Mouse (Mus musculus) ES-E14 (cell line): ENCODE data around the gene P3h4. TPM values are rescaled to one million over a fixed set of nuclear protein-coding genes. Genes with fewer than 3 reads are reported as not detected.

Experiments
- DNase-seq: peaks from one replicate; pipeline ENCODE4 v3.0.0-alpha.2; 2013; ENCODE audit warnings: low read depth, low spot score
- H3K27ac ChIP-seq: 2 replicates; pipeline ENCODE4 v1.5.1; 2012; ENCODE audit warnings: low read depth, mild to moderate bottlenecking, low read length, moderate library complexity, mixed read lengths; ENCODE audit not compliant: poor library complexity, insufficient read depth, severe bottlenecking
- H3K36me3 ChIP-seq: 2 replicates; pipeline ENCODE4 v1.6.1; 2012; ENCODE audit warnings: mild to moderate bottlenecking, low read length, moderate library complexity, mixed read lengths; ENCODE audit not compliant: control insufficient read depth, poor library complexity, insufficient read depth, severe bottlenecking
- H3K4me1 ChIP-seq, 2 experiments: fragments of 150-350 bp in 1 of 2; sonication (generic) in 1 of 2; 2 replicates each; pipeline ENCODE4 v1.6.1; 2012; ENCODE audit warnings: low read length in 2 of 2, mild to moderate bottlenecking in 1 of 2, mixed read lengths in 1 of 2; ENCODE audit not compliant: control insufficient read depth in 2 of 2, insufficient read depth in 2 of 2, poor library complexity in 1 of 2
- H3K4me3 ChIP-seq, 2 experiments: fragments of 150-350 bp in 1 of 2; sonication (generic) in 1 of 2; 2 replicates each; pipeline ENCODE4 v1.5.1; 2012; ENCODE audit warnings: low read length in 2 of 2, low read depth in 1 of 2, mild to moderate bottlenecking in 1 of 2, mixed read lengths in 1 of 2; ENCODE audit not compliant: insufficient read depth in 1 of 2, poor library complexity in 1 of 2, severe bottlenecking in 1 of 2
- H3K9ac ChIP-seq: 2 replicates; pipeline ENCODE4 v1.6.1; 2012; ENCODE audit warnings: low read depth, mild to moderate bottlenecking, low read length, mixed read lengths; ENCODE audit not compliant: poor library complexity, insufficient read depth, severe bottlenecking
- H3K9me3 ChIP-seq: fragments of 150-350 bp; sonication (generic); 2 replicates; pipeline ENCODE4 v1.6.1; 2012; ENCODE audit warnings: low read depth, mild to moderate bottlenecking, low read length; ENCODE audit not compliant: control insufficient read depth, insufficient read depth
- CHD2 ChIP-seq: IDR thresholded peaks from 2 replicates; pipeline ENCODE4 v1.6.1; 2014; ENCODE audit warnings: mild to moderate bottlenecking, low read depth, low read length, inconsistent platforms
- HCFC1 ChIP-seq: IDR thresholded peaks from 2 replicates; pipeline ENCODE4 v1.6.1; 2012; ENCODE audit warnings: low read length, inconsistent platforms, borderline replicate concordance; ENCODE audit not compliant: insufficient read depth
- MAFK ChIP-seq: IDR thresholded peaks from 2 replicates; pipeline ENCODE4 v1.6.1; 2014; ENCODE audit warnings: mild to moderate bottlenecking, low read depth, low read length, inconsistent platforms; ENCODE audit not compliant: insufficient read depth
- ZC3H11A ChIP-seq: IDR thresholded peaks from 2 replicates; pipeline ENCODE4 v1.6.1; 2012; ENCODE audit warnings: low read depth, mild to moderate bottlenecking, inconsistent platforms, low read length, borderline replicate concordance
- ZNF384 ChIP-seq: IDR thresholded peaks from 2 replicates; pipeline ENCODE4 v1.6.1; 2012; ENCODE audit warnings: low read depth, low read length, inconsistent platforms
- in situ Hi-C, 2 experiments: fragments of 600-800 bp; cut with MboI; formaldehyde crosslinking; loops; one replicate each; pipeline ENCODE4 v1.15.1; 2025; ENCODE audit warnings: low sequenced_read_pairs in 2 of 2, inconsistent platforms in 1 of 2; ENCODE audit not compliant: unreplicated experiment in 2 of 2
- total RNA-seq: library from RNA; depleted of rRNA; stranded (reverse); fragments of 300-350 nt; gene quantifications from 2 replicates; pipeline ENCODE4 v1.2.3, GENCODE M21; 2012

Gene P3h4
- total RNA-seq, 1 experiment, result 39.0 TPM

- peak; percentile 97 for DNase-seq
- H3K9me3 ChIP-seq, result no peaks in the 10 kb centered on the region
- H3K4me1 ChIP-seq, result peaks cover 0 to 15% of the 10 kb centered on the region in 2 experiments; a peak in 1 of 4 replicates
- no peak overlapping the region for H3K27ac ChIP-seq
- TF ChIP-seq ZC3H11A (peak; percentile 57; the same call in 1 of the 2 replicates), HCFC1 (no peak), ZNF384 (no peak), CHD2 (no peak), MAFK (0 out of 2 replicates have a peak, but pooled peaks have one; percentile 27)
- H3K4me3 ChIP-seq, result no peak overlapping the region; a peak in 1 of 4 replicates
- in situ Hi-C loops, result no loop called here
- H3K9ac ChIP-seq, result no peak overlapping the region
- H3K36me3 ChIP-seq, result peaks cover 5% of the 10 kb centered on the region; the same call in 1 of the 2 replicates
These were observed 11.2 kb upstream of the P3h4 start for GRCm38 (mm10) chr11:100425851-100426250.

GRCm38 (mm10) chr11:100423836-100424235, 9.2 kb upstream of the P3h4 start:
- Histone ChIP-seq H3K4me3 (no peak overlapping the region), H3K27ac (no peak overlapping the region), H3K36me3 (peaks cover 5% of the 10 kb centered on the region; the same call in 1 of the 2 replicates), H3K9me3 (no peaks in the 10 kb centered on the region), H3K4me1 (peaks cover 0 to 18% of the 10 kb centered on the region in 2 experiments; a peak in 1 of 4 replicates), H3K9ac (no peak overlapping the region)
- TF ChIP-seq CHD2 (no peak), HCFC1 (no peak), MAFK (no peak), ZC3H11A (no peak), ZNF384 (no peak)
- no peak for DNase-seq
- in situ Hi-C loops, result no loop called here

DNA sequence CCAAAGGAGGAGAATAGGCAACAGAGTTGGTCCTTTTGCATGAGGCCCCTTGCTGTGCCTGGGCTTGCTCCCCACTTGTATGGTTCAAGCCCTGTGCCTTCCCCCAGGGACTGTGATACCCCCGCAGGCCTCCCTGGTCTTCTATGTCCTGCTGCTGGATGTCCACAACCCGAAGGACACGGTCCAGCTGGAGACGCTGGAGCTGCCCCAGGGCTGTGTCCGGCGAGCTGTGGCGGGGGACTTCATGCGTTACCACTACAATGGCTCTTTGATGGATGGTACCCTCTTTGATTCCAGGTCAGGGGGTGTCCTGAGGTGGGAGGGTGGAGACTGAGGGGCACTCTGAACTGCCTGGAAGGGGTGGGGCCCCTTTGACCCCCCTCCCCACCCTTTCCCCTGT, 6.9 kb upstream of the P3h4 start:
- Histone ChIP-seq H3K36me3 (peaks cover 5% of the 10 kb centered on the region; the same call in 1 of the 2 replicates), H3K4me1 (peaks cover 0 to 18% of the 10 kb centered on the region in 2 experiments; a peak in 1 of 4 replicates), H3K9ac (no peak overlapping the region), H3K4me3 (no peak overlapping the region), H3K9me3 (no peaks in the 10 kb centered on the region), H3K27ac (no peak overlapping the region)
- TF ChIP-seq ZNF384 (no peak), HCFC1 (no peak), CHD2 (no peak), MAFK (no peak), ZC3H11A (no peak)
- DNase-seq, result no peak
- in situ Hi-C loops, result no loop called here

DNA sequence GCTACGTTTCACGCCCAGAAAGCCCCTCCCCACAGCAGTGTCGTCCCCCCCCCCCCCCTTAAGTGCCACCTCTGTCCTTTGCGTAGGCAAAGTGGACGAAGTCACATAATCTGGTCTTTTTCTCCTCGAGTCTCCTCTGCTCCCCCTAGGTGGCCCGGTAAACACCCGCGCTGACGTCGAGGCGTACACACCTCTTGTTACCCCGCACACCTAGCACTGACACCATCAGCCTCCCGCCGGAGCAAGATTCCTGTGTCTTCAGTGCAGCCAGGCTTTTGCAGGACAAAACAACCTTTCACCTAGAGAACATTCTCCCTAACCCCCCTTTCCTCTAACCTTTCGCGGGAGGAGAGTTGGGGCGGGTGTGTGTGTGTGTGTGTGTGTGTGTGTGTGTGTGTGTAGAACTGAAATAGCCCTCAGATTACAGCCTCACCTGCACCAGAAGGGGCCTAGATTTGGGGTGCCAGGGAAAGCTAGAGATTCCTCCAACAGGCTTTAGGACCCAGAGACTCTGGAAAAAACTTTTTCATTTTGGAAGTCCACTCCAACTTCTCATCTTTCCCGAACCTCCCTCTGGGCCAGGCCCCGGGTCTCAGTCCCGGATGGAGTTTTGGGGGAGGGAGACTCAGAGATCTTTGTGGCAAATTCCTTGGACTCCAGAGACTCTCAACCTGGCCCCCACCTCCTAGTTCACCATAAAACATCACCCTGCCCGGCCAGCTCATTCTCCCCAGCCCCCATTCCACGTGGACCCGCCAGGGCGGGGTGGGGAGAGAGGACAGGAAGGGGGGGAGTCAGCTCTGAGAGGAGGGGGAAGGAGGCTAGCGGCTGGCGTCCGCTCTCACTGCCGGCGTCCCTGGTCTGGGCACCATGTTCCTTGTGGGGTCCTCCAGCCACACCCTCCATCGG, 532 bp upstream of the P3h4 start, which contains the start of gene Fkbp10:
Fkbp10 (plus strand) TSS at position 784 of the 909 bp plus-strand sequence.
- Histone ChIP-seq H3K9me3 (no peaks in the 10 kb centered on the region), H3K27ac (peak within 1 kb of the TSS; percentile 9; the same call in 1 of the 2 replicates), H3K4me3 (peak within 1 kb of the TSS; percentile 69 to 73), H3K9ac (peak within 1 kb of the TSS; percentile 71), H3K36me3 (no peaks in the 10 kb centered on the region), H3K4me1 (peaks cover 2 to 21% of the 10 kb centered on the region in 2 experiments; a peak in 3 of 4 replicates)
- no peak for DNase-seq
- in situ Hi-C loops, result no loop called here
- TF ChIP-seq ZNF384 (no peak), HCFC1 (no peak), MAFK (no peak), CHD2 (no peak), ZC3H11A (no peak)
